Mouse (Mus musculus) spleen, adult 2 months (tissue): Measurements from ENCODE around the gene Ugt2b38.

Experiments used
- CTCF ChIP-seq: fragments of 200-500 bp; IDR thresholded peaks from 2 replicates; pipeline ENCODE4 v1.5.1; 2011; ENCODE audit warnings: mild to moderate bottlenecking, inconsistent platforms; ENCODE audit not compliant: insufficient read depth, insufficient read length, insufficient replicate concordance; ENCODE audit errors: extremely low read depth
- POLR2A ChIP-seq: fragments of 200-500 bp; IDR thresholded peaks from 2 replicates; pipeline ENCODE4 v1.6.1; 2011; ENCODE audit warnings: low read depth, low read length, inconsistent platforms

DNA sequence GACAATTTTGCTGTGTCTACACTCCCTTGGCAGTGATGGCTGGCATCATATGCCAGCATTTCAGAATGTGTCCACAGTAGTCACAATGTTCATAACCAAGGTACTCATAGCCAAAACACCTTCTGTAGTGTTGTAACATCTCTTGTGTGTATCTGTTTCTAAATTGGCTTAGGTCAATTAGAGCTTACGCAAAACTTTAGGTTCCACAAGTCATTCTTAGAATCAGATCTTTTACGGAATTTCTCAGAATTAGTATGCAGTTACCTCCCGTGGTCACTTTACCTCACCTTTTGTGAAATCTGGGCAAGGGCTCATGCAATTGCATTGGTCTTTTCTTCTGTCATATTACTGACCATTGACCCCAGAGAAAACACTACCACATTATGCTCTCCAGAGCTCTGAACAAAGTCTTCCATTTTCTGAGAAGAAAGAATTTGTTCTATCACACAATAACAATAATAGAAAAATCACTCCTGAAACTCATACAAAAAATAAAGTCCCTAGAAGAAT, 48.1 kb downstream of the Ugt2b38 start:
- TF ChIP-seq CTCF (no peak), POLR2A (no peak)
